Mouse (Mus musculus): Measurements from ENCODE around the gene Tiam2. TPM values are rescaled to one million over a fixed set of nuclear protein-coding genes. Genes with fewer than 3 reads are reported as not detected.

Tiam2 gene
- polyA plus RNA-seq, 1 experiment: 16.7 TPM

DNA sequence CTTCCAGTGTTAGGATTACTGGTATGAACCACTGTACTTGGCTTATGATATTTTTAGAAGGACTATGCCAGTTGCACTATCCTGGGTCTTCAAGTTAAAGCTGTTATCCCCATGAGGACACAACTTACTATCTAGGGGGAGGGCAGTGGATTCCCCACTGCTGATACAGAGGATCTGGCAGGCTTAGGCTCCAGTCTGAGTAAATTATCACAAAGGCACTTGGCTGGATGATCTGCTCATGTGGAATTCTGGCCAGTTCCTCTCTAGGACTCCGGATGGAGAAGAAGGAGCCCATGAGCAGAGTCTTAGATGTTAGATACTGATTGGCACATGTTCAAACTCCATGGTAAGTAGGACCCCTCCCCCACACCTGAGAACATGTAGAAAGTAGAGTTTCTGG, 59.0 kb downstream of the Tiam2 start:
- Histone ChIP-seq H3K4me3 (ENCODE audit: insufficient read depth, low read length) (no peak overlapping the region), H3K27ac (ENCODE audit: insufficient read depth, low read length) (no peak overlapping the region), H3K4me1 (ENCODE audit: control insufficient read depth, insufficient read depth, low read length) (peaks cover 7% of the 10 kb centered on the region)
- TF ChIP-seq CTCF (IDR thresholded peaks at IDR 0.05; ENCODE audit: borderline replicate concordance, insufficient read depth, low read length) (no peak), POLR2A (IDR thresholded peaks at IDR 0.05; ENCODE audit: low read depth, low read length) (no peak)

DNA sequence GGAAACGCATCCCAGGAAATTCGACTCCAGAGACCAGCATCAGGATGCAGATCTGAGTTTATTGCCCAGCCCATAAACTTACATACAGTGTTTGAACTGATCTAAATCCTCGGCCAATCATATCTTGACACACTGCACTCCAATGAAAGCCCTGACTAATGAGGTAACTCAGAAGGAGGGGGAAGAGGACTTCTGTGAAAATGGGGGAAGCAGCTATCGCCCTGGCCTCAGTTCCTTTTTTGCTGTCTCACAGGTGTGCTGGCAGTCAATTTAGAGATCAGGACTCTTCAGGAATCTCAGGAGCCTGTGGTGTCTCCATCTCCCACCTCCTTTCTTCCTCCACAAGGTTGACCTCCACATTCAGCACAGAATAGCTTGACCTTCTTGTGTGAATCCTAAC, 61.4 kb downstream of the Tiam2 start:
- no peak for TF ChIP-seq POLR2A (IDR thresholded peaks at IDR 0.05; ENCODE audit: low read depth, low read length)
- TF ChIP-seq CTCF (IDR thresholded peaks at IDR 0.05; ENCODE audit: borderline replicate concordance, insufficient read depth, low read length): no peak
- Histone ChIP-seq H3K4me1 (ENCODE audit: control insufficient read depth, insufficient read depth, low read length) (peaks cover 3% of the 10 kb centered on the region; the same call in 1 of the 2 replicates), H3K4me3 (ENCODE audit: insufficient read depth, low read length) (no peak overlapping the region), H3K27ac (ENCODE audit: insufficient read depth, low read length) (no peak overlapping the region)

GRCm38 (mm10) chr17:3389741-3390140, 63.4 kb downstream of the Tiam2 start:
- H3K4me3 ChIP-seq (ENCODE audit: insufficient read depth, low read length): no peak overlapping the region
- no peak for TF ChIP-seq CTCF (IDR thresholded peaks at IDR 0.05; ENCODE audit: borderline replicate concordance, insufficient read depth, low read length)
- no peak for TF ChIP-seq POLR2A (IDR thresholded peaks at IDR 0.05; ENCODE audit: low read depth, low read length)

GRCm38 (mm10) chr17:3393981-3394380, 67.6 kb downstream of the Tiam2 start:
- no peak for TF ChIP-seq POLR2A (IDR thresholded peaks at IDR 0.05; ENCODE audit: low read depth, low read length)
- no peak for TF ChIP-seq CTCF (IDR thresholded peaks at IDR 0.05; ENCODE audit: borderline replicate concordance, insufficient read depth, low read length)
- Histone ChIP-seq H3K27ac (ENCODE audit: insufficient read depth, low read length) (no peak overlapping the region), H3K4me3 (ENCODE audit: insufficient read depth, low read length) (no peak overlapping the region), H3K4me1 (ENCODE audit: control insufficient read depth, insufficient read depth, low read length) (peaks cover 14% of the 10 kb centered on the region)

More at GRCm38 (mm10) chr17:3389741-3390140, 63.4 kb downstream of the Tiam2 start:
- Histone ChIP-seq H3K4me1 (ENCODE audit: control insufficient read depth, insufficient read depth, low read length) (peaks cover 5% of the 10 kb centered on the region), H3K27ac (ENCODE audit: insufficient read depth, low read length) (no peak overlapping the region)

DNA sequence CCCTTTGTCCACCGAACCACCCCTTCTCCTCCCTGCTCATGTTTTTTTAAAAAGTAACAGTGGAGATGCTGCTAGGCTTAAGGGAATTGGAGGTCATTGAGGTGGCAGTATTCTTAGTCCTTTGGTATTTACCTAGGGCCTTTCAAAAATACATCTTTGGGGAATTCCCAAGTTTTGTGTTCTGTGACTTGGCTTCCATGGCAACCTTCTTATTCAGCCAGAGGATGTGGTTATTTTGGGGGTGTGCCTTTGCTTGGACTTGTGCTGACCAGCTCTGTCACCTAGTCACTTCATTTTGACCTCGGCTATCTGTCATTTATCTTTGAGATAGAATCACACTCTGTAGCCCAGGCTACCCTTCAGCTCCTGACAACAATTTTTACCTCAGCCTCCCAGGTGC, 68.6 kb downstream of the Tiam2 start:
- TF ChIP-seq CTCF (IDR thresholded peaks at IDR 0.05; ENCODE audit: borderline replicate concordance, insufficient read depth, low read length): no peak
- TF ChIP-seq POLR2A (IDR thresholded peaks at IDR 0.05; ENCODE audit: low read depth, low read length): no peak
- no peak overlapping the region for H3K4me3 ChIP-seq (ENCODE audit: insufficient read depth, low read length)
- peaks cover 14% of the 10 kb centered on the region for H3K4me1 ChIP-seq (ENCODE audit: control insufficient read depth, insufficient read depth, low read length)
- H3K27ac ChIP-seq (ENCODE audit: insufficient read depth, low read length): no peak overlapping the region

DNA sequence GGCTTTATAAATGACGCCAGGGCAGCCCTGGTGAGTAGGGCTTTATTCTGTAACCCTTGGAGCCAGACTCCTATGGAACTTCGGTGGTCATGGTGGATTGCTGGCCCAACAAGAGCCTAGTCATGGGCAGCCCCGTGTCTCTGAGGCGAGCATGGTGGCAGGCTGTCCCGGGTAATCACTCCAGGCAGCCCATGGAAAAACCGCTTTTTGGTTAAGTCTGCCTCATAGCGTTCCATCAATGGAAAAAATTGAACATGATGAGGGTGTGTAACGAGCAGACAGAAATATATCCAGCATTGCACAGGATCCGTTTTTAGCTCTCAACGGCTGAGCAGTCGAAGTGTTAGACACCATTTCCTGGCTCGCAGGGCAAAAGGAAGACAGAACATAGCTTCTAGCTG, 70.5 kb downstream of the Tiam2 start:
- Histone ChIP-seq H3K27ac (ENCODE audit: insufficient read depth, low read length) (peak overlapping the region; percentile 66), H3K4me1 (ENCODE audit: control insufficient read depth, insufficient read depth, low read length) (peaks cover 14% of the 10 kb centered on the region), H3K4me3 (ENCODE audit: insufficient read depth, low read length) (no peak overlapping the region)
- TF ChIP-seq CTCF (IDR thresholded peaks at IDR 0.05; ENCODE audit: borderline replicate concordance, insufficient read depth, low read length): no peak
- TF ChIP-seq POLR2A (IDR thresholded peaks at IDR 0.05; ENCODE audit: low read depth, low read length): no peak

DNA sequence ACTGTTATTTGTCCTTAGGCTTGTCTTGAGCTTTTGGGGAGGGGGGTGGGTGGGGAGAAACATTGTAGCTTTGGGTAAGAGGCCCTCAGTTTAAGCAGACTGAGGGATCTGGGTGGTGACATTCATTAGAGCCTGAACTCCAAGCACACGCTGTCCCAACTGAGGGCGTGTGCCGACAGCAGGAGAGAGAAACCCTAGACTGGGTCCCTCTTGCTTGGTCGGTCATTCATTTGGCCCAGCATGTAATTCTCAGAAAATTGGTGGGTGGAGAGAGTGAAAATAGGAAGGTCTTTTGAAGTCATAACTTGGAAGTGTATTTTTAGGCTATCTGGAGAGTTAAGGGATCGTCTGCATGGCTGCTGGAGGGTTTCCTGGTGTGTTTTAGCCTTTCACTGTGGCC, 71.5 kb downstream of the Tiam2 start:
- Histone ChIP-seq H3K4me3 (ENCODE audit: insufficient read depth, low read length) (no peak overlapping the region), H3K4me1 (ENCODE audit: control insufficient read depth, insufficient read depth, low read length) (peaks cover 14% of the 10 kb centered on the region), H3K27ac (ENCODE audit: insufficient read depth, low read length) (peak overlapping the region; percentile 66)
- TF ChIP-seq CTCF (IDR thresholded peaks at IDR 0.05; ENCODE audit: borderline replicate concordance, insufficient read depth, low read length) (no peak), POLR2A (IDR thresholded peaks at IDR 0.05; ENCODE audit: low read depth, low read length) (no peak)

DNA sequence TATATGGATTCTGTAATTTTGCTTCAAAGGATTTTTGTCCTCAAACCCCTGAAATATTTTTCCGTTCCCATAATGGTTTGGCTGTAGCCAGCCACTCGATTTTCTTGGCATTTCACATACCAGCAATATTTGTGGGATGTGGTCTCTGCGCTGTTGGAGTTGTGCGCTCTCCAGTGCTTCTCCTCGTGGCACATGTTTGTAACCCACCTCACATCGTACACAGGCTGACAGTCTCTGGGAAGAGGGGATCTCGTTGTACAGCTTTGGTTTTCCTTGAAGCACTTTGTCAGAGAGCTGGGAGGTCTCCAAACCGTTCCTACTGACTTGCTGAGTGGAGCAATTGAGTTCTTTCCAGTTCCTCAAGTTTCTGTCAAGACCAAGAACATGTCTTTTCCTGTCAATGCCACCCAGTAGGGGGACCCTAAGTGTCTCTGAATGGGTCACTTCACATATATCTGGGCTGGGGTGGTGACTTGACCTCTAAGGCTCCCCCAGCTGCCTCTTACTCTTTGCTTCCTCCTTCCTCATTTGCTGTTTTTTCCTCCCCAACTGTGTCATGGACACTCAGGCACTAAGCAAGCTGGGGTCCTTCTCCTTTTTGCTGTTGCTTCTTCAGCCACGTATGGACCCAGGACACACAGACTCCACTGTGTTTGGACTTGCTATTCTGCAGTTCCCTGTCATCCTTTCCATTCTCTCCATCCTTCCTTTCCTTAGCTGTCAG, 79.1 kb downstream of the Tiam2 start:
- Histone ChIP-seq H3K4me3 (ENCODE audit: insufficient read depth, low read length) (no peak overlapping the region), H3K27ac (ENCODE audit: insufficient read depth, low read length) (no peak overlapping the region), H3K4me1 (ENCODE audit: control insufficient read depth, insufficient read depth, low read length) (peaks cover 13% of the 10 kb centered on the region; the same call in 1 of the 2 replicates)
- TF ChIP-seq POLR2A (IDR thresholded peaks at IDR 0.05; ENCODE audit: low read depth, low read length) (no peak), CTCF (IDR thresholded peaks at IDR 0.05; ENCODE audit: borderline replicate concordance, insufficient read depth, low read length) (no peak)

GRCm38 (mm10) chr17:3407051-3407450, 80.7 kb downstream of the Tiam2 start:
- no peak overlapping the region for H3K4me3 ChIP-seq (ENCODE audit: insufficient read depth, low read length)
- no peak overlapping the region for H3K27ac ChIP-seq (ENCODE audit: insufficient read depth, low read length)
- no peak for TF ChIP-seq CTCF (IDR thresholded peaks at IDR 0.05; ENCODE audit: borderline replicate concordance, insufficient read depth, low read length)
- no peak for TF ChIP-seq POLR2A (IDR thresholded peaks at IDR 0.05; ENCODE audit: low read depth, low read length)
- peaks cover 13% of the 10 kb centered on the region; the same call in 1 of the 2 replicates for H3K4me1 ChIP-seq (ENCODE audit: control insufficient read depth, insufficient read depth, low read length)

DNA sequence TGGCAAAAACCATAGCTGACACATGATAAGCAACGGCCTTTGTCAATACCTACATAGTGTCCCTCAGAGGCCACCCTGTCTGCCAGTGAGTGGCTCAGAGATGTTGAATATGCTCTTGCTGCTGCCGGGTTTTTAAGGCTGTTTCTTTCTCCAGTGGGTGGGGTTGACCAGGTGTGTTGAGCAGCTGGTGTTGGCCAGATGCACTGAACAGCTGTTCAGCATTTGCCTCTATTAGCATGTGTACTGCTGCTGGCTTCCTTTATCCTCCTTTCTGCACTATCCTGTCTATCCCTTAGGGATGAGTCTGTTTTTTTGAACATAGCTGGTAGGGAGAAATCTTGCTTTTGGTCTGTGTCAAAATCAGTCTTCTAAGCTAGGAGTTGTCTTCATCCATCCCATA, 83.9 kb downstream of the Tiam2 start:
- TF ChIP-seq CTCF (IDR thresholded peaks at IDR 0.05; ENCODE audit: borderline replicate concordance, insufficient read depth, low read length) (no peak), POLR2A (IDR thresholded peaks at IDR 0.05; ENCODE audit: low read depth, low read length) (no peak)
- Histone ChIP-seq H3K4me1 (ENCODE audit: control insufficient read depth, insufficient read depth, low read length) (0 out of 2 replicates have a peak, but pooled peaks cover 2% of the 10 kb centered on the region), H3K27ac (ENCODE audit: insufficient read depth, low read length) (no peak overlapping the region), H3K4me3 (ENCODE audit: insufficient read depth, low read length) (no peak overlapping the region)

Measured in embryonic fibroblast, embryonic 13.5 days (primary cell).